Mouse (Mus musculus): ENCODE results near the gene Tub.

Gene Tub

GRCm38 (mm10) chr7:109032054-109032453 lies 81.9 kb downstream of the Tub start:
- DNase-seq = no peak

- DNase-seq = no peak
Measured at GRCm38 (mm10) chr7:109038121-109038735, 88.1 kb downstream of the Tub start.

- DNase-seq = no peak
Measured at GRCm38 (mm10) chr7:109038987-109039386, 88.8 kb downstream of the Tub start.

DNA sequence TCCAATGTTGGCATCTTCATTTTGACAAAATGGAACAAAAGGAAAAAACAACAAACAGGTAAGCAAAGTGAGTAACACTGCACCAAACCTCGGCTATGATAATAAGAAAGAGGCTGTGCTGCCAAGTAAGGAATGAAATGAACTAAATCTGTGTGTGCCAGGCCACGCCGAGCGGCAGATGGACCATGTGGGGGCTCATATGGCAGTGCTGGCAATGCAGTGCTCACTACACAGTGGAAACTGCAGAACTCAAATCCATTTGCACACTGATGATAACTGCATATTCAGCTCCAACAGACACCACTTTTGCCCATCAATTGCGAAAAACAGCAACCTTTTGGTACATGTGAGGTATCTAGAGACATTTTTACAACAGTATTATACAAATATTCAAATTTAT lies 89.3 kb downstream of the Tub start:
- DNase-seq = peak; percentile 91

DNA sequence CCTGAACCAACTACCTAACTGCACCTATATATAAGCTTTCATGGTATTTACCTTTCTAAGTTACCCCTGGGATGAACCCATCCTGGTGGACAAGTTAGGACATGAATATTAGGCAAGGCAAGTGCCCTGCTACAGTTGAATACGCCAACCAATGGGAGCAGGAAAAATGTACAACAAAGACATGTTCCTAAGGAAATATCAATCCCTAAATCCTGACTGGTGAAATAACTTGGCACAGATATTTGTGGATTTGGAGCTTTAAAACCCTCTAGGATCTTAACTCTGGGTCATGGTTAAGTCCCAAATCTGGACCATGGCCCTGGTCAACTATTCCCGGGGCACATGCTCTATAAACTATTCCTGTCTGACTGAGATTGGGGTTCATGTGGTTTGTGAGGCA lies 95.7 kb downstream of the Tub start:
- DNase-seq = no peak

- DNase-seq = no peak
Measured at GRCm38 (mm10) chr7:109050831-109051230, 100.7 kb downstream of the Tub start.

DNA sequence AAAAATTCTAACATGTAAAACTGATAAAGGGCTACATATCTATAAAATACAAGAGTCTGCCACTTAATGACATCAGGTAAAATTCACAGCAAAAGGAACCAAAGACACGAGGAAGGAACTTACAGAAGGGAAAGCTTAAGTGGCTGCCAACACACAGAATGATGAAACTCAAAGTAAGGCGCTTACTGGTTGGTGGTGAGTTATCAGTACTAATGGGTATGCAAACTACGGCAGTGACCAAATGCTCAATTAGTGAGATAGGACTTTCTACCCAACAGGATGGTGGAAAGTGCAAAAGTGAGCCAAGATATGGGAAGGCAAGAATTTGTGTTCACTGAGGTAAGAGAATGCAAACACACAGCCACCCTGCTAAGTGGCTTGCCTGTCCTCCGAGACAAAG lies 109.4 kb downstream of the Tub start:
- DNase-seq = no peak

DNA sequence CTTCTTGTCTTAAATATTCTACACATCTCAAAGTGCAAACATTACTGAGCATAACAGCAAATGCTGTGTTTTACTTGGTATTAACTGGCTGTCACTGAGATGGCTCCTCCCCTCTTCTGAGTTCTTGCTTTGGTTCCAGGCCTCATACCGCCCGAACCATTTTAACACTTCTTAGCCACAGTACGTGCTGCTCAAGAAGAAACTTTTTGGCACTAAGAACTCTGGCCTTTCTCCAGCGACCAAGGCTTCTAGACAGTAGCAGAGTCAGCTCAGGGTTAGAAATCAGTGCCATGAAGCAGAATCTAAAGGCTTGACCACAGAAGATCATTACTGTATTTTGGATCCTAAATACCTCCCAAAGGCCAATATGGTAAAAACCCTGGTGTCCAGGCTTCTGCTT lies 119.5 kb downstream of the Tub start:
- DNase-seq = no peak

DNA sequence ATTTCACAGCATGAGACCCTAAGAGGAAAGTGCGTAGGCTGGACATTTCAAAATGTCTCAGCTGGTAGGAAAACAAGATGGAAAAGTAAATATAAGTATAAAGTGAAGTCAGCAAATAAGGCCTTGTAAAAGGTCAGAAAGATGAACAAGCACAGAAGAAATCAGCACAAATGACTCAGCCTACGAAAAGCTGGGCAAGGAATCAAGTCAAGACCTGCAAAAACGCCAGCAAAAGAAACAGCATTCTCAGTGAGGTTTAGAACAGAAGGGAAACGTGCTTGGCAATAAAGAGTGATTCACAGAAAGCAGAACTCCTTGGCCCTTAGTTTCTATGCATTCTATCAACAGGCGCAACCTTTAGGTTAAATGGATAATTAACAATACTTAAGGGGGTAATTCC lies 122.2 kb downstream of the Tub start:
- no peak for DNase-seq

- DNase-seq = no peak
Measured at GRCm38 (mm10) chr7:109082269-109083112, 132.4 kb downstream of the Tub start.

DNA sequence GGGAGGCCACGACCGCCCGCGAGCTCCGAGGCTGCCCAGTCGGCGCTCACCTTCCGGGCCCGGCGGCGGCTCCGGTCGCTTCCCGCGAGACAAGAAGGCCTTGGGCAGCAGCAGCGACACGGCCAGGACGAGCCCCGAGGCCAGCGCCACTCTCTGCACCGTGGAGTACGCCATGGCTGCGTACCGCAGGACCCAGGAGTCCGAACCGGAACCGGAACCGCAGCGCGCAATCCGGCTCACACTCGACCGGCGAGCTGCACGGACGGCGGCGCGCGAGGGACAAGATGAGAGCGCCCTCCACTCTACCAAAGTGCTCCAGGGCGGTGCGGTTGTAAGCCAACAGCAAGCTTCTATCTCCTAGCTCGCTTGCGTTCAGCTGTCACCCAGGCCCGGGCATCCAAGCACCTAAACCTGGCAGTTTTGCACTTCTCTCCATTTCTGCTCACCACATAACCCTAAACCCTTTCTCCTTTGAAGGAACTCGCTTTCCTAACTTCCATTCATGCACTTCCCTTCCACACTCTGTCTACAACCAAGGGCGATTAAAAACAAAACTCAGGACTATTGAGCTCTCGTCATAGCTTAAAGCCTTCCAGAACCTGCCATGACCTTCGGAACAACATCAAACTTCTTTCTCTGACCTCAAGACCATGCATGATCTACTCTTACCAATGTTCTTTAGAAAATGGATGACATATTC lies 133.1 kb downstream of the Tub start, which contains the start of gene Ric3:
TSS of gene Ric3 (minus strand) at position 219 of the 700 bp plus-strand sequence.
- DNase-seq = peak; percentile 87

DNA sequence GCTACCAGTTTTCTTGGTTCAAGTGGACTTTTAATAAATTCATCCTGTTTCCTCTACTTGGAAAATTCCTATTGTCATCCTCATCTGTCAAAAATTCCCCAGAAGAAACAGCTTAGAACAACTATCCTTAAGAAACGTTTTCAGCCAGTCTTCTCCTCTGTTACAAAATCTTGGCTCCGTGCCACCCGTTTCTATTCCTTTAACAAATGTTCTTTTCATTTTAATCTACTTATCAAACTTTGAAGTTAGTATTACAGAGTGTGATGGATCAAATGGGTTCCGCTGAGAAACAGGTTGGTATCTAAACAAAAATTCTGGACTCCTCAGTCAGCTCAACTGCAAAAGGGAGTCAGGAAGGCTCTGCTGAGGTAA lies 133.7 kb downstream of the Tub start:
- DNase-seq = no peak

All from layer of hippocampus, adult 9-11 months (tissue).